Mouse (Mus musculus): ENCODE results near the gene March6.

Gene March6

GRCm38 (mm10) chr15:31542013-31542958 is 11.4 kb upstream of the March6 start:
- in situ Hi-C loops (cut with MboI, MseI): no loop called here

GRCm38 (mm10) chr15:31540513-31540802 is 9.6 kb upstream of the March6 start:
- in situ Hi-C loops (cut with MboI, MseI): no loop called here

- in situ Hi-C loops (cut with MboI, MseI): loop anchor here in 1 of 2 experiments (5.0 to 10.0 kb wide), 3 partner anchors 42 to 315 kb away; partner anchors contain the start of gene Dap
Measured at GRCm38 (mm10) chr15:31539643-31540512, 9.0 kb upstream of the March6 start.

- in situ Hi-C loops (cut with MboI, MseI): loop anchor here in 1 of 2 experiments (5.0 to 10.0 kb wide), 3 partner anchors 44 to 314 kb away; partner anchors contain the start of gene Dap
Measured at GRCm38 (mm10) chr15:31538346-31538745, 7.5 kb upstream of the March6 start.

- in situ Hi-C loops (cut with MboI, MseI): loop anchor here in 1 of 2 experiments (5.0 to 10.0 kb wide), 3 partner anchors 45 to 313 kb away; partner anchors contain the start of gene Dap
Measured at GRCm38 (mm10) chr15:31537706-31538105, 6.9 kb upstream of the March6 start.

- in situ Hi-C loops (cut with MboI, MseI): loop anchor here in 1 of 2 experiments (5.0 to 10.0 kb wide), 3 partner anchors 46 to 311 kb away; partner anchors contain the start of gene Dap
Measured at GRCm38 (mm10) chr15:31536051-31536737, 5.3 kb upstream of the March6 start.

- in situ Hi-C loops (cut with MboI, MseI): loop anchor here in 1 of 2 experiments (5.0 to 10.0 kb wide), 3 partner anchors 47 to 311 kb away; partner anchors contain the start of gene Dap
Measured at GRCm38 (mm10) chr15:31535259-31535855, 4.5 kb upstream of the March6 start.

- in situ Hi-C loops (cut with MboI, MseI): loop anchor here (5.0 to 10.0 kb wide), 4 partner anchors 48 to 310 kb away; partner anchors contain the start of gene Dap (in 1 of the 2)
Measured at GRCm38 (mm10) chr15:31534421-31535258, 3.8 kb upstream of the March6 start.

- in situ Hi-C loops (cut with MboI, MseI): loop anchor here (5.0 to 10.0 kb wide), 2 partner anchors 59 to 309 kb away; partner anchors contain the start of gene Dap (in 1 of the 2)
Measured at GRCm38 (mm10) chr15:31533529-31533928, 2.7 kb upstream of the March6 start.

GRCm38 (mm10) chr15:31532331-31533021 is 1.6 kb upstream of the March6 start:
- in situ Hi-C loops (cut with MboI, MseI): loop anchor here (5.0 to 10.0 kb wide), 2 partner anchors 60 to 308 kb away; partner anchors contain the start of gene Dap (in 1 of the 2)

GRCm38 (mm10) chr15:31531446-31532330 is 835 bp upstream of the March6 start:
- in situ Hi-C loops (cut with MboI, MseI): loop anchor here (5.0 to 10.0 kb wide), 2 partner anchors 61 to 307 kb away; partner anchors contain the start of gene Dap (in 1 of the 2)

- in situ Hi-C loops (cut with MboI, MseI): loop anchor here (5.0 to 10.0 kb wide), 2 partner anchors 62 to 305 kb away; partner anchors contain the start of gene Dap (in 1 of the 2)
Measured at GRCm38 (mm10) chr15:31529811-31530658, 818 bp downstream of the March6 start.

GRCm38 (mm10) chr15:31529103-31529502 is 1.8 kb downstream of the March6 start:
- in situ Hi-C loops (cut with MboI, MseI): no loop called here

- in situ Hi-C loops (cut with MboI, MseI): no loop called here
Measured at GRCm38 (mm10) chr15:31528477-31528876, 2.4 kb downstream of the March6 start.

- in situ Hi-C loops (cut with MboI, MseI): no loop called here
Measured at GRCm38 (mm10) chr15:31526463-31526862, 4.4 kb downstream of the March6 start.

- in situ Hi-C loops (cut with MboI, MseI): no loop called here
Measured at GRCm38 (mm10) chr15:31519000-31519399, 11.9 kb downstream of the March6 start.

- in situ Hi-C loops (cut with MboI, MseI): no loop called here
Measured at GRCm38 (mm10) chr15:31518371-31518770, 12.5 kb downstream of the March6 start.

All from T-helper 17 cell (primary cell).